ENCODE assay signal across 8 mouse cellular contexts in the genomic region with DNA sequence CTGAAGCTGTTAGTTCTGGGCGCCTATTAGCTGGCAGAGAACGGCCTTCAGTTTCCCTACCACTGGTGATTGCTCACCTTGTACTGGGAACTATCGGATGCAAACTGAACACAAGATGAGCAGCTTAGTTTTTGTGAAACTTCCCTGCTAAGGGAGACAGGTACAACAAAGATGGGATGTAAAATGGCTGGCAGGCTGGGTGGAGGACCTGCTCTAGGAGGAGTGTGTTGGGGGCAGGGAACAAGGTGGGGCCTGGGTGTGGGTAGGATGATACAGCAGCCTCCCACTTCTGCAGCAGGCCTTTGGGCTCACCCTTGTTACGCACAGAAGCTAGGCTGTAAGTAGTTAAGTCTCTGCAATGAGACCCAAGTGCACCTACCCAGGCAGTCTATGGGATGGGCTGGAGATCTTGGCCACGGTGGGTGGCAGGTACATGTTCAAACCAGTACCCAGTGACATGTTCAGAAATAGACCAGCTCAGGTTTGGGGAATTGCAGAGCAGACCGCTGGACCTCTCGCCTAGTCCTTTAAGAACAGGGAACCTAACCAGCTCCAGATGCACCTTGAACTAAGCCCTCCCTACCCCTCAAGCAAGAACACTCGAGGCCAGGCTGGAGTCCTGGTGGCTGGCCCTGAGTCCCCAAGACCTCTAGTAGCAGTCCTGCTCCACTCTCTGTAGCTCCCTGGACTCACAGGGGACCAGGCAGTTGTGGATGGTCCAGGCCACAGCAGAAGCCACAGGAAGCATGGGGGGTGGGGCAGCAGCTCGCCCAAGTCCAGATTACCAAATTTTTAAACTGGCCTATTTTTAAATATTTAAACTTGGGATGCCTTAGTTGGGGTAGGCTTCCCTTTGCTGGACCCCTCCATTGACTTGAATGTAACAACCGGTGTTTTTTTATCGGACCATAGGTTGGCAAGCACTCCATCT. TPM values are rescaled to one million over a fixed set of nuclear protein-coding genes. Genes with fewer than 3 reads are reported as not detected.
DNase-seq lines count a peak whose midpoint lies in the region; ATAC-seq lines count a peak whose summit lies in the region.

No protein-coding gene starts in this region.

- peak; percentile 49 for DNase-seq in cerebellum, adult 9-11 months
- no peak for DNase-seq in cerebellum, adult 11-12 months
- peak; percentile 31 to 37 for DNase-seq in B cell, adult 2 months
- peak; percentile 40 for DNase-seq in embryonic facial prominence, embryonic 11.5 days (ENCODE audit: low spot score)
- no peak for DNase-seq in hindbrain, embryonic 14.5 days (ENCODE audit: low spot score)
- no peak for DNase-seq in left cerebral cortex, postnatal 10 days (ENCODE audit: extremely low spot score in 1 of 2, low spot score in 2 of 2)

- H3K9ac ChIP-seq in embryonic facial prominence, embryonic 11.5 days (replicated peaks; ENCODE audit: low read length), result peak overlapping the region; percentile 13; the same call in 1 of the 2 replicates
- H3K9ac ChIP-seq in hindbrain, embryonic 14.5 days, result 0 out of 2 replicates have a peak overlapping the region, but pooled peaks have one; percentile 25
- H3K9ac ChIP-seq in midbrain, embryonic 13.5 days (replicated peaks), result peak overlapping the region; percentile 100; the same call in 1 of the 2 replicates

- ATAC-seq in embryonic facial prominence, embryonic 11.5 days (replicated peaks; ENCODE audit: insufficient number of reproducible peaks, low FRiP score, low TSS enrichment, low read depth), result no peak
- no peak for ATAC-seq in hindbrain, embryonic 14.5 days (ENCODE audit: low FRiP score)
- no peak for ATAC-seq in midbrain, embryonic 13.5 days
- ATAC-seq in granulocyte monocyte progenitor cell, adult 5-6 weeks (replicated peaks; ENCODE audit: poor library complexity, severe bottlenecking), result no peak

- 0 out of 2 replicates have a peak overlapping the region, but pooled peaks have one; percentile 28 for H3K27ac ChIP-seq in embryonic facial prominence, embryonic 11.5 days (replicated peaks; ENCODE audit: low read depth, low read length)
- no peak overlapping the region for H3K27ac ChIP-seq in hindbrain, embryonic 14.5 days
- peak overlapping the region; percentile 98 for H3K27ac ChIP-seq in midbrain, embryonic 13.5 days

- no peaks in the 10 kb centered on the region for H3K27me3 ChIP-seq in embryonic facial prominence, embryonic 11.5 days (ENCODE audit: control insufficient read depth, insufficient read depth, low read length)
- no peaks in the 10 kb centered on the region for H3K27me3 ChIP-seq in hindbrain, embryonic 14.5 days (ENCODE audit: control insufficient read depth, insufficient read depth, low read length)
- H3K27me3 ChIP-seq in midbrain, embryonic 13.5 days, result no peaks in the 10 kb centered on the region

- H3K9me3 ChIP-seq in embryonic facial prominence, embryonic 11.5 days (replicated peaks; ENCODE audit: control insufficient read depth, low read length), result no peaks in the 10 kb centered on the region
- no peaks in the 10 kb centered on the region for H3K9me3 ChIP-seq in hindbrain, embryonic 14.5 days (ENCODE audit: control insufficient read depth, low read length)
- no peaks in the 10 kb centered on the region for H3K9me3 ChIP-seq in midbrain, embryonic 13.5 days

- no peak overlapping the region for H3K4me3 ChIP-seq in embryonic facial prominence, embryonic 11.5 days (ENCODE audit: low read depth, low read length)
- no peak overlapping the region for H3K4me3 ChIP-seq in hindbrain, embryonic 14.5 days (replicated peaks; ENCODE audit: low read length)
- 0 out of 2 replicates have a peak overlapping the region, but pooled peaks have one; percentile 7 for H3K4me3 ChIP-seq in midbrain, embryonic 13.5 days (replicated peaks)

- H3K36me3 ChIP-seq in embryonic facial prominence, embryonic 11.5 days (replicated peaks; ENCODE audit: control insufficient read depth, insufficient read depth, low read depth, low read length), result peaks cover 5% of the 10 kb centered on the region
- peaks cover 41% of the 10 kb centered on the region for H3K36me3 ChIP-seq in hindbrain, embryonic 14.5 days (replicated peaks; ENCODE audit: control insufficient read depth, insufficient read depth)
- H3K36me3 ChIP-seq in midbrain, embryonic 13.5 days, result peaks cover 45% of the 10 kb centered on the region

- no peaks in the 10 kb centered on the region; the same call in 1 of the 2 replicates for H3K4me1 ChIP-seq in embryonic facial prominence, embryonic 11.5 days (ENCODE audit: control insufficient read depth, insufficient read depth, low read length)
- H3K4me1 ChIP-seq in hindbrain, embryonic 14.5 days (replicated peaks; ENCODE audit: control insufficient read depth, insufficient read depth, low read length), result peaks cover 34% of the 10 kb centered on the region
- H3K4me1 ChIP-seq in midbrain, embryonic 13.5 days (replicated peaks), result peaks cover 50% of the 10 kb centered on the region

- WGBS in embryonic facial prominence, embryonic 11.5 days, result 62% methylated on average over 11 of the region's 11 CpGs
- 76% methylated on average over 11 of the region's 11 CpGs for WGBS in hindbrain, embryonic 14.5 days
- 66% methylated on average over 11 of the region's 11 CpGs for WGBS in midbrain, embryonic 13.5 days

- peak overlapping the region; percentile 13; the same call in 1 of the 2 replicates for H3K4me2 ChIP-seq in embryonic facial prominence, embryonic 11.5 days (ENCODE audit: low read depth, low read length)
- no peak overlapping the region for H3K4me2 ChIP-seq in hindbrain, embryonic 14.5 days (replicated peaks)
- peak overlapping the region; percentile 4; the same call in 1 of the 2 replicates for H3K4me2 ChIP-seq in midbrain, embryonic 13.5 days (replicated peaks)

- intact Hi-C loops in left cerebral cortex, postnatal 10 days (cut with DNase I), result no loop called here

RNA-seq across cellular contexts. Expression of a gene that starts 3.5 kb away (rescaled TPM):
- 120 and 123 TPM in 2 replicates for polyA plus RNA-seq in embryonic facial prominence, embryonic 11.5 days (2014; fragmentation: Nextera tagmentation; extraction: Ambion mirVana)
- 102 and 115 TPM in 2 replicates for polyA plus RNA-seq in hindbrain, embryonic 14.5 days (2014; fragmentation: Nextera tagmentation; extraction: Ambion mirVana)
- 133 and 134 TPM in 2 replicates for polyA plus RNA-seq in midbrain, embryonic 13.5 days (2015; fragmentation: Nextera tagmentation; extraction: Ambion mirVana)
- total RNA-seq in granulocyte monocyte progenitor cell, adult 5-6 weeks (2014; fragmentation: Nextera tagmentation), result 195 and 214 TPM in 2 replicates
- total RNA-seq in granulocyte monocyte progenitor cell, adult 5-6 weeks (2017), result 361 and 380 TPM in 2 replicates
- 100 to 1,000 TPM; 100 to 110 TPM for total RNA-seq in left cerebral cortex, postnatal 10 days (2021)

RNA-seq across cellular contexts. Expression of a gene that starts 5.6 kb away (rescaled TPM):
- 81.3 and 83.1 TPM in 2 replicates for polyA plus RNA-seq in embryonic facial prominence, embryonic 11.5 days (2014; fragmentation: Nextera tagmentation; extraction: Ambion mirVana)
- 75.0 and 83.7 TPM in 2 replicates for polyA plus RNA-seq in hindbrain, embryonic 14.5 days (2014; fragmentation: Nextera tagmentation; extraction: Ambion mirVana)
- polyA plus RNA-seq in midbrain, embryonic 13.5 days (2015; fragmentation: Nextera tagmentation; extraction: Ambion mirVana), result 72.9 and 77.8 TPM in 2 replicates
- 34.9 and 40.9 TPM in 2 replicates for total RNA-seq in granulocyte monocyte progenitor cell, adult 5-6 weeks (2014; fragmentation: Nextera tagmentation)
- 32.7 and 40.0 TPM in 2 replicates for total RNA-seq in granulocyte monocyte progenitor cell, adult 5-6 weeks (2017)
- 10 to 100 TPM; 41.5 to 47.5 TPM for total RNA-seq in left cerebral cortex, postnatal 10 days (2021)

RNA-seq across cellular contexts. Expression of a gene that starts 22.9 kb away (rescaled TPM):
- not detected in 2 replicates for polyA plus RNA-seq in embryonic facial prominence, embryonic 11.5 days (2014; fragmentation: Nextera tagmentation; extraction: Ambion mirVana)
- not detected in 2 replicates for polyA plus RNA-seq in hindbrain, embryonic 14.5 days (2014; fragmentation: Nextera tagmentation; extraction: Ambion mirVana)
- not detected in 2 replicates for polyA plus RNA-seq in midbrain, embryonic 13.5 days (2015; fragmentation: Nextera tagmentation; extraction: Ambion mirVana)
- 39.4 TPM in 1 of 2 replicates, not detected in the other for total RNA-seq in granulocyte monocyte progenitor cell, adult 5-6 weeks (2014; fragmentation: Nextera tagmentation)
- not detected in 2 replicates for total RNA-seq in granulocyte monocyte progenitor cell, adult 5-6 weeks (2017)
- 10 to 100 TPM; 13.6 to 21.0 TPM for total RNA-seq in left cerebral cortex, postnatal 10 days (2021)

RNA-seq across cellular contexts. Expression of a gene that starts 24.7 kb away (rescaled TPM):
- 35.7 and 36.7 TPM in 2 replicates for polyA plus RNA-seq in embryonic facial prominence, embryonic 11.5 days (2014; fragmentation: Nextera tagmentation; extraction: Ambion mirVana)
- 36.4 and 38.6 TPM in 2 replicates for polyA plus RNA-seq in hindbrain, embryonic 14.5 days (2014; fragmentation: Nextera tagmentation; extraction: Ambion mirVana)
- polyA plus RNA-seq in midbrain, embryonic 13.5 days (2015; fragmentation: Nextera tagmentation; extraction: Ambion mirVana), result 42.2 and 43.8 TPM in 2 replicates
- total RNA-seq in granulocyte monocyte progenitor cell, adult 5-6 weeks (2014; fragmentation: Nextera tagmentation), result 20.3 and 31.4 TPM in 2 replicates
- total RNA-seq in granulocyte monocyte progenitor cell, adult 5-6 weeks (2017), result 19.2 and 20.8 TPM in 2 replicates
- total RNA-seq in left cerebral cortex, postnatal 10 days (2021), result 10 to 100 TPM; 30.7 to 31.1 TPM

RNA-seq across cellular contexts. Expression of a gene that starts 28.5 kb away (rescaled TPM):
- 0.11 TPM in 1 of 2 replicates, not detected in the other for polyA plus RNA-seq in embryonic facial prominence, embryonic 11.5 days (2014; fragmentation: Nextera tagmentation; extraction: Ambion mirVana)
- 0.80 and 0.86 TPM in 2 replicates for polyA plus RNA-seq in hindbrain, embryonic 14.5 days (2014; fragmentation: Nextera tagmentation; extraction: Ambion mirVana)
- polyA plus RNA-seq in midbrain, embryonic 13.5 days (2015; fragmentation: Nextera tagmentation; extraction: Ambion mirVana), result 0.32 and 0.50 TPM in 2 replicates
- total RNA-seq in granulocyte monocyte progenitor cell, adult 5-6 weeks (2014; fragmentation: Nextera tagmentation), result not detected in 2 replicates
- not detected in 2 replicates for total RNA-seq in granulocyte monocyte progenitor cell, adult 5-6 weeks (2017)
- 10 to 100 TPM; 82.6 to 84.8 TPM for total RNA-seq in left cerebral cortex, postnatal 10 days (2021)

Comparison
In these comparisons a context has a peak if more than half of its experiments do, and no peak if none do; other contexts are left out.
1. DNase-seq: peak in cerebellum, adult 9-11 months (single experiment), B cell, adult 2 months (2 of 2) and embryonic facial prominence, embryonic 11.5 days (single experiment); none in cerebellum, adult 11-12 months (single experiment), hindbrain, embryonic 14.5 days (single experiment) and left cerebral cortex, postnatal 10 days (0 of 2).
2. H3K9ac ChIP-seq: peak in every context shown above with its lines; median percentile 100 in midbrain, embryonic 13.5 days; 25 in hindbrain, embryonic 14.5 days; 13 in embryonic facial prominence, embryonic 11.5 days.